Mouse (Mus musculus): Measurements from ENCODE around the gene Hist2h4.

GRCm38 (mm10) chr3:96230404-96230803 is 32.7 kb downstream of the Hist2h4 start:
- TF ChIP-seq CTCF (IDR thresholded peaks at IDR 0.05; ENCODE audit: insufficient read depth, low read length) (no peak), POLR2A (IDR thresholded peaks at IDR 0.05; ENCODE audit: borderline replicate concordance, extremely low read depth, low read depth, low read length) (no peak)
